Mouse (Mus musculus): ENCODE data around the gene Gpc6. TPM values are rescaled to one million over a fixed set of nuclear protein-coding genes. Genes with fewer than 3 reads are reported as not detected.

Gpc6 gene
- polyA plus RNA-seq, 1 experiment, result 61.9 TPM

DNA sequence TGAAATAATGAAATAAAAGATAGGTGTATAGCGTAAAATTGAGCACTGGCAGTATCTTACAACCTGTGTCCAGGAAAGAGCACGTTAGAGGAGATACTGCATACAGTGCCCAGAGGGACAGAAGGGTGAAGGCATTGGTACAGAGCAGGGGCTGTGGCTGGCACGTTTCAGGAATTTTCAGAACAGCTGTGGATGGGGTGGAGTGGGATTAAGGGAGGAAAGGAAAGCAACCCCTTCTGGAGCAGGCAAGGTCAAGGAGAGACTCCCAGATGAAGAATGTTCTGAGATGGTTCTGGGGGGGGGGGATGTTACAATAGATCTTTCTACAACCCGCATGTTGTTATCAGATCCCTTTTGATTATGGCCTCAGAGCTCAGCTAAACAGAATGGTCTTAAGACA is 331.1 kb downstream of the Gpc6 start:
- TF ChIP-seq CTCF (IDR thresholded peaks at IDR 0.05; ENCODE audit: borderline replicate concordance, insufficient read depth, low read length) (no peak), POLR2A (IDR thresholded peaks at IDR 0.05; ENCODE audit: low read depth, low read length) (no peak)
- H3K4me1 ChIP-seq (ENCODE audit: control insufficient read depth, insufficient read depth, low read length), result no peaks in the 10 kb centered on the region
- no peak overlapping the region for H3K4me3 ChIP-seq (ENCODE audit: insufficient read depth, low read length)
- H3K27ac ChIP-seq (ENCODE audit: insufficient read depth, low read length), result no peak overlapping the region

DNA sequence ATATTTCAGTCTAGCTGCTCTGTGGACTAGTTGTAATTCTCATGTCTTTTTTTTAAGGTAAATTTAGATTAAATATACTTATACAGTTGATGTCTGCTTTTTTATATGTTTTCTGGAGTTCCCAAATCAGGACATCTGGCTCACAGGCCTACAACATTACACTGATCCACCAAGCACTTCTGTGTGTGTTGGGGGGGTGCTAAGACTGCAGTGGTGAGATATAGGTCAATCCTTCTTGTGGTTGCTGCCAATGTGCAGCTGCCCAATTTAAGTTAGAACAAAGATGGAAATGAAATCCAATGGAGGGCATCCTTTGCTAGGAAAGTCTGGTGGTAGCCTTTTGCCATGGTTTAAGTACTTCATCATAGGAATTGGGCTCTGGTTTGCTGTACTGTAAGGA is 340.5 kb downstream of the Gpc6 start:
- H3K4me1 ChIP-seq (ENCODE audit: control insufficient read depth, insufficient read depth, low read length), result no peaks in the 10 kb centered on the region
- TF ChIP-seq CTCF (IDR thresholded peaks at IDR 0.05; ENCODE audit: borderline replicate concordance, insufficient read depth, low read length) (no peak), POLR2A (IDR thresholded peaks at IDR 0.05; ENCODE audit: low read depth, low read length) (no peak)

DNA sequence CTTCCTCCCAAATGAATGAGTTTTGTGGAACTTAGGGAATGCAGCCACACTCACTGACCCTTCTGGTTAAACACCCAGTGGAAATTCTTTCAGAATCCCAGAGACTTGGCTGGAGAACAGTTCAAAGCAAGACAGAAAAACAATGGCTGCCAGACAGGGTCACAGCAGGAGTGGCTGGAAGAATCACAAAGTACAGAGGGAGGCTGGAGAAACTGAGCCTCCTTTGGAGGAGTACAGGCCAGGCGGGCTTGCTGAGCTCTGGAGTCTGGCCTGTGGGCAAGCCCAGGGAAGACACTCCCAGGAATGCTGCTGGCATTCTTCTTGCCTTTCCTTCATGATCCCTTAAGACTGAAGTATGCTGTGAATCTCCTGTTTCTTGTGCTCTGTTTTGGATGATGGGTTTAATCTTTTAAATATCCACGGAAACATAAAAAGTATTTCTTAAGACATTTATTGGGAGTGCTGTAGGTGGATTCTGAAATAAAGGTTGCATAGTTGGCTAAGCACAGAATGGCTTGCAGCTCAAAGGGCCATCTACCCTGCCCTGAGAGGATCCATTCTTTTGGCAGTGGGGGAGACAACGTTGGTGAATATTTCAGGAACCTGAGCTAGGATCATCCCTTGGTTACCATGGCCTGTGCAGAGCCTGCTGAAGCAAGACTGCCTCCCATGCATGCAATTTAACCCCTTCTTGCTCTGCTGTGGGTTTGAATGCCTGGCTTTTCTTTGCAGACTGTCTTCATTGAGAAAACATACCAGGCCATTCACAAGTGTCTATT is 342.9 kb downstream of the Gpc6 start:
- Histone ChIP-seq H3K27ac (ENCODE audit: insufficient read depth, low read length) (peak overlapping the region; percentile 22), H3K4me1 (ENCODE audit: control insufficient read depth, insufficient read depth, low read length) (no peaks in the 10 kb centered on the region), H3K4me3 (ENCODE audit: insufficient read depth, low read length) (no peak overlapping the region)
- TF ChIP-seq CTCF (IDR thresholded peaks at IDR 0.05; ENCODE audit: borderline replicate concordance, insufficient read depth, low read length) (no peak), POLR2A (IDR thresholded peaks at IDR 0.05; ENCODE audit: low read depth, low read length) (no peak)

More for the DNA sequence above, 340.5 kb downstream of the Gpc6 start:
- no peak overlapping the region for H3K27ac ChIP-seq (ENCODE audit: insufficient read depth, low read length)
- no peak overlapping the region for H3K4me3 ChIP-seq (ENCODE audit: insufficient read depth, low read length)

DNA sequence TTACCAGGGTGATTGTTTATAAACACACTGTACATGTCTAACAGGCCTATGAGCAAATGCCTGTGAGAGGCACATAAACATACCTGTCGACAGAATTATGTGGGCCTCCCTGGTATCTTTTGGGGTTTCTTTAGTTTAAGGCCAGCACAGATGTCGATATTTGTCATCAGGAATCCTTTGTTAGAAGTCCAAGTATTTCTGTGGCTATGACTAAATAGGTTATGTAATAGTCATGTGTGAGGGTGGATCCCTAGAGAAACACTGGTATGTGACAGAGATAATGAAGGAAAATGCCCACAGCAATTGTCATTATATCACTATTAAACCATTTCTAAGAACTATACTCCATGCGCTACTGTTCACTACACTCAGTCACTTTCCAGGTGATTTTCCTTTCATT is 358.5 kb downstream of the Gpc6 start:
- H3K4me3 ChIP-seq (ENCODE audit: insufficient read depth, low read length), result no peak overlapping the region
- H3K4me1 ChIP-seq (ENCODE audit: control insufficient read depth, insufficient read depth, low read length), result no peaks in the 10 kb centered on the region
- TF ChIP-seq POLR2A (IDR thresholded peaks at IDR 0.05; ENCODE audit: low read depth, low read length), result no peak
- no peak for TF ChIP-seq CTCF (IDR thresholded peaks at IDR 0.05; ENCODE audit: borderline replicate concordance, insufficient read depth, low read length)
- no peak overlapping the region for H3K27ac ChIP-seq (ENCODE audit: insufficient read depth, low read length)

DNA sequence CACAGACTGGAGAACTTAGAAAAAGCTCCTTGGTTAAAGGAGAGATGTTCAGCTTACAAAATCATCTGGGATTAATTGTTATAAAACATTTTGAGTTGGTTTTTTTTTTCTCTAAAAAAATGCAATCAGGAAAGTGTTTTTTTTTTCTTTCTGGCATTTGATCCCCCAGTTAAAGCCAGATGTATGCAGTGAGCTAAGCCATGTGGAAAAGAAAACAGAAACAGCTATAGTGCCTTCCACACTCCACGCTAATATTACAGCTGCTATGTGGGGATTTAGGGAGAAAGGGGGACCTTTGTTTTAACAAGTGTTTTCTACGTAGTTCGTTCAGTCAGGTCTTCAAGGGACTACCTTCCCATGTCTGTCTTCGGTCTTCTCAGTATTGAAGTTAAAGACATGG is 368.6 kb downstream of the Gpc6 start:
- Histone ChIP-seq H3K4me3 (ENCODE audit: insufficient read depth, low read length) (no peak overlapping the region), H3K4me1 (ENCODE audit: control insufficient read depth, insufficient read depth, low read length) (no peaks in the 10 kb centered on the region), H3K27ac (ENCODE audit: insufficient read depth, low read length) (0 out of 2 replicates have a peak overlapping the region, but pooled peaks have one; percentile 5)
- no peak for TF ChIP-seq CTCF (IDR thresholded peaks at IDR 0.05; ENCODE audit: borderline replicate concordance, insufficient read depth, low read length)
- no peak for TF ChIP-seq POLR2A (IDR thresholded peaks at IDR 0.05; ENCODE audit: low read depth, low read length)

DNA sequence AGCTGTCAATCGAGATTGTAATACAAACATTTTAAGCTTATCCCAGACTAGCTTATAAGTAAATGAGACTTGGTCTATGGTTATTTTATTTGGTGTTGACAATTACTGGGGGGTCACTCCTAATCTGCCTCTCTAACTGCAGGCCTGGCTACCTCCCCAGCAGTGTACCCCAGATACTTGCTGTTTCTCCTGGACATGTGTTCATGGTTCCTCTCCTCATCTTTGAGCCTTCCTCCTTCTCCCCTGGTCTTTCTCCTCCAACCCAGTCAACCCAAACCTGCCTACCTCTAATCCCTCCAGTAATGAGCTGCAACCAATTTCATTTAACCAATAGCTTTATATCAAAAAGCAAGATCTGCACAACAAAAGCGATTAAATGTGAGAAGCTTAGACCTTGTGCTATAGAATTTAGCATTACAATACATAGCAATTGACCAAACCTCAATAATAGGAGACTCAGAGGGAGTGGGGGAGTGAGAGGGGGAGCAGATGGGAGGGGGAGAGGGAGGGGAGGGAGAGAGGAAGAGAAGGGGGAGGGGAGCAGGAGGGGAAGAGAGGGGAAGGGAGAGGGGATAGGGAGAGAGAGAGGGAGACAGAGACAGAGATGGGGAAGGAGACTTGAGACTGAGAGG is 371.2 kb downstream of the Gpc6 start:
- H3K4me1 ChIP-seq (ENCODE audit: control insufficient read depth, insufficient read depth, low read length), result no peaks in the 10 kb centered on the region

DNA sequence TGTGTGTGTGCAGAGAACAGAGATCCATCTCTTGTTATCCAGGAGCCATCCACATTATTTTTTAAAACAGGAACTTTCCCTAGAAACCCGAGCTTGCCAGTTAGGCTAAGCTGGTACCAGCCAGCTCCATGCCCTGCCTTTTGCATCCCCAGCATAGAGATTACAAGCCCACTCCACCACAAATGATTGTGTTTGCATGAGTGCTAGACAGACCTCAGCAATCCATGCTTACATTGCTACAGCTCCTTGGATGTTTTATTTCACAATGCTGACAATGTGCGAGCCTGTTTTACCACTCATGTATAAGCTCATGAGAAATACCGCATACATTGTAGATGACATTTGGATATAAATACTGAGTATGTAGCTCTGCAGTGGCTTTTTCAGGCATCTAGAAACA is 375.9 kb downstream of the Gpc6 start:
- TF ChIP-seq POLR2A (IDR thresholded peaks at IDR 0.05; ENCODE audit: low read depth, low read length) (no peak), CTCF (IDR thresholded peaks at IDR 0.05; ENCODE audit: borderline replicate concordance, insufficient read depth, low read length) (no peak)
- no peak overlapping the region for H3K27ac ChIP-seq (ENCODE audit: insufficient read depth, low read length)

More for the DNA sequence above, 371.2 kb downstream of the Gpc6 start:
- Histone ChIP-seq H3K4me3 (ENCODE audit: insufficient read depth, low read length) (no peak overlapping the region), H3K27ac (ENCODE audit: insufficient read depth, low read length) (no peak overlapping the region)
- TF ChIP-seq CTCF (IDR thresholded peaks at IDR 0.05; ENCODE audit: borderline replicate concordance, insufficient read depth, low read length) (no peak), POLR2A (IDR thresholded peaks at IDR 0.05; ENCODE audit: low read depth, low read length) (no peak)

DNA sequence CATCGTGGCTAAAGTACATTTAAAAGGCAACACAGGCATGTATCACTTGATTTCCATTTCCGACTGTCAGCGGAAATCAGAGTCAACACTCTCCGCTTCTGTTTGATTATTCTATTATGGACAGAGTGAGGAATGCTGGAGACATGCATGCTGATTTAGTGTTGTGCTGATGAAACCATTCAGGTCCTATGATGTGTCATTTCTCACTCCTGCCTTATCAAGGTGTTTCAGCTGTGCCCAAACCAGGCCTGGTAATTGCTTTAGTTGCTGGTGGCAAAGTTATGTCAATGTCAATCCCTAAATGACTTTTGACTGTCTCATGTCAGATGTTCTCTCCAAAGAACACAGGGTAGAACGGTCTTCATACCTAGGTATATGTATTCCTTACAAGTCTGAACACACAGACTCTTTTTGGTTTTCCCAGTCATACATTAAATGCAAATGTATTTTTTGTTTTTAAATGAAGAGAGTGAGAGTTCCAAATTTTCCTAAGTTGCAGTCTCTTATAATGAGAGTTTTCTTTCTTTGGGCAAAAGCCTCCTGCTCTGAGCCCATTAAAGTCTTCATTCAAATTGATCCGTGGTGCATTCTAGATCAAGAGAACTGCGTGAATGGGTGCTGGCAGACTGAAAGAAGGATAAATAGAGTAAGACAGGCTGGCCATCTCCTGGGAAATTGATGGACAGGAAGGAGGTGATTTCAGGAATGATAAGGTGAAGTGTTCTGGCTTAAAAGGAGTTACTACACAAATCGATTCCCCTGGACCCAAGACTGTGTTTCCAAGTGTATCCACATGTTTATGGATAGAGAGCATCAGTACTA is 379.0 kb downstream of the Gpc6 start:
- Histone ChIP-seq H3K4me1 (ENCODE audit: control insufficient read depth, insufficient read depth, low read length) (no peaks in the 10 kb centered on the region), H3K4me3 (ENCODE audit: insufficient read depth, low read length) (no peak overlapping the region), H3K27ac (ENCODE audit: insufficient read depth, low read length) (no peak overlapping the region)
- TF ChIP-seq CTCF (IDR thresholded peaks at IDR 0.05; ENCODE audit: borderline replicate concordance, insufficient read depth, low read length) (no peak), POLR2A (IDR thresholded peaks at IDR 0.05; ENCODE audit: low read depth, low read length) (no peak)

More for the DNA sequence above, 375.9 kb downstream of the Gpc6 start:
- H3K4me1 ChIP-seq (ENCODE audit: control insufficient read depth, insufficient read depth, low read length), result no peaks in the 10 kb centered on the region
- H3K4me3 ChIP-seq (ENCODE audit: insufficient read depth, low read length), result no peak overlapping the region

DNA sequence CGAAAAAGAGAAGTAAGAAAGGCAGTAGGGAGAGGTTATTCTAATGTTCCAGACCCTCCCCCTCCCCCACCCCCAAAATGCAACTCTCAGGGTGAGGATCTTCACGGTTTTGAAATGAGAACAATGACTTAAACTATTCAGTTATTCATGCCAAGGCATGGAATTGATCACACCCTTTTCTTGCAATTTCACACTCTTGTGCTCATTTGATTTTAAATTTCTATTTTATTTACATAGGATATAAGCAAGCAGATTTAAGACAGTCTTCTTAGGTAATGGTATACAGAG is 379.6 kb downstream of the Gpc6 start:
- TF ChIP-seq POLR2A (IDR thresholded peaks at IDR 0.05; ENCODE audit: low read depth, low read length), result no peak
- H3K4me1 ChIP-seq (ENCODE audit: control insufficient read depth, insufficient read depth, low read length), result no peaks in the 10 kb centered on the region
- H3K4me3 ChIP-seq (ENCODE audit: insufficient read depth, low read length), result no peak overlapping the region
- H3K27ac ChIP-seq (ENCODE audit: insufficient read depth, low read length), result no peak overlapping the region
